Mouse (Mus musculus) liver, embryonic 14.5 days (tissue): ENCODE measurements around the gene Sgca.

ENCODE experiments used
- CTCF ChIP-seq: IDR thresholded peaks from 2 replicates; pipeline ENCODE4 v1.5.1; 2016; ENCODE audit warnings: antibody characterized with exemption, low read depth, control low read depth
- EP300 ChIP-seq: IDR thresholded peaks from 2 replicates; pipeline ENCODE4 v1.6.1; 2016; ENCODE audit warnings: antibody characterized with exemption, low read depth

- TF ChIP-seq CTCF, result no peak
- TF ChIP-seq EP300, result no peak
Observed at GRCm38 (mm10) chr11:94985140-94985539, 9.0 kb upstream of the Sgca start.
